Mouse (Mus musculus): ENCODE measurements around the gene Zfp148. TPM values are rescaled to one million over a fixed set of nuclear protein-coding genes. Genes with fewer than 3 reads are reported as not detected.
"Not testable (repeated sequence)": the region's sequence is repeated elsewhere in the genome, so short reads cannot be mapped to it uniquely, and the experiment has no call there.

The Zfp148 gene
- total RNA-seq (2012; rRNA removed): 14.6 and 19.5 TPM in 2 replicates

DNA sequence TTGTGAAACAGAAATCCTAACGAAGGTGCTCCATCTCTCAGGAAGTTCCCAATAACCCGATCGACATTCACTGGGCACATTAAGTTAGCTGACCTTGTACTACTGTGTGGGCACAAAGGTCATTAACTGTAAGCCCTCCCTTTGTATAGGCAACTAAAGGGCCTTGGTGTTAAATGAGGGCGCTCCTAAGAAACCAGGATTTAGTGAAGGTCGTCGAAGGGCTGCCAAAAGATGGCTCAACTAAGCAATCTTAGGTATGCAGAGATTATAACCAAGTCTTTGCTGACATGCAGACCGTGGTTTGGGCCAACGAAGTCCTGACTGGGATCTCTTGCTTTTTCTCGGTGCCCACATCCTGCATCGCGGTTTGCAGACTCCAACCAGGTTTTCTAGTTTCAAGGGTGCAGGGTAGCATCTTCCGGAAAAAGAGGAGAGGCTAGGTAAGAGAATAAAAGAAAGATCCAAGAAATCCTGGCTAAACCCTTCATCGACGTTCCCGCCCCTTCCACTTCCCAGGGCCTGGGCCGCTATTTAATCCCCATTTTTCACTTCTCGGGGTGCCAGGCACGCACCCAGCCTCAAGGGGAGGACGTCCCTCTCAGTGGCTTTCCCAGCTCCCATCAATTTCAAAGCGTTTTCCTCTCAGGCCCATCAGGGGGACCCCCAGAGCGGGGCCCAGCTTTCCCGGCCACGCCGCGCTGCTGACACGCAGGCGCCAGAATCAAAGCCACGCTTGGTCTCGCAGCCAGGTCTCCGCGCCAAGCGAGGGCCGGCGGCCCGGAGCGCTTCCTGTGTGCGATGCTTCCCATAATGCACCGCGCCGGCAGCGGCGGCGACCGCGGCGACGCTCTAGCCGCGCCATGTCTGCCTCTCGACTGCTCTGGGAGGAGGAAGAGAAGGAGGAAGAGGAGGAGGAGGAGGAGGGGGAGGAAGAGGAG is at the start of gene Zfp148:
Zfp148 (plus strand) TSS at position 893 of the 938 bp plus-strand sequence.
- Histone ChIP-seq H3K4me3 (ENCODE audit: insufficient read depth in 1 of 2, low read depth in 1 of 2, low read length in 2 of 2, poor library complexity in 1 of 2, severe bottlenecking in 1 of 2) (peak within 1 kb of the TSS; percentile 92 to 95), H3K27ac (ENCODE audit: insufficient read depth, low read depth, low read length, poor library complexity, severe bottlenecking) (peak within 1 kb of the TSS; percentile 86), H3K9ac (ENCODE audit: insufficient read depth, low read depth, low read length, poor library complexity, severe bottlenecking) (peak within 1 kb of the TSS; percentile 90)
- H3K4me1 ChIP-seq (ENCODE audit: control insufficient read depth in 2 of 2, insufficient read depth in 2 of 2, low read length in 2 of 2, poor library complexity in 1 of 2); H3K36me3 ChIP-seq (ENCODE audit: control insufficient read depth, insufficient read depth, low read length, poor library complexity, severe bottlenecking); in situ Hi-C loops (cut with MboI; ENCODE audit: low sequenced_read_pairs in 2 of 2, unreplicated experiment in 2 of 2); H3K9me3 ChIP-seq (ENCODE audit: control insufficient read depth, insufficient read depth, low read depth, low read length): not testable (repeated sequence)
- TF ChIP-seq HCFC1 (IDR thresholded peaks at IDR 0.05; ENCODE audit: borderline replicate concordance, insufficient read depth, low read length): peak; percentile 80; the same call in 1 of the 2 replicates
- DNase-seq (ENCODE audit: low read depth, low spot score): peak; percentile 76

- DNase-seq (ENCODE audit: low read depth, low spot score): no peak
- no peak overlapping the region for H3K9ac ChIP-seq (ENCODE audit: insufficient read depth, low read depth, low read length, poor library complexity, severe bottlenecking)
- no peak overlapping the region for H3K27ac ChIP-seq (ENCODE audit: insufficient read depth, low read depth, low read length, poor library complexity, severe bottlenecking)
- no peaks in the 10 kb centered on the region for H3K9me3 ChIP-seq (ENCODE audit: control insufficient read depth, insufficient read depth, low read depth, low read length)
- no peaks in the 10 kb centered on the region for H3K36me3 ChIP-seq (ENCODE audit: control insufficient read depth, insufficient read depth, low read length, poor library complexity, severe bottlenecking)
- peaks cover 0 to 12% of the 10 kb centered on the region in 2 experiments; a peak in 1 of 4 replicates for H3K4me1 ChIP-seq (ENCODE audit: control insufficient read depth in 2 of 2, insufficient read depth in 2 of 2, low read length in 2 of 2, poor library complexity in 1 of 2)
- TF ChIP-seq CHD2 (IDR thresholded peaks at IDR 0.05; ENCODE audit: low read depth, low read length): no peak
- no peak for TF ChIP-seq ZNF384 (IDR thresholded peaks at IDR 0.05; ENCODE audit: low read depth, low read length)
- TF ChIP-seq MAFK (IDR thresholded peaks at IDR 0.05; ENCODE audit: insufficient read depth, low read depth, low read length): no peak
- no peak for TF ChIP-seq ZC3H11A (IDR thresholded peaks at IDR 0.05; ENCODE audit: borderline replicate concordance, low read depth, low read length)
- no peak for TF ChIP-seq HCFC1 (IDR thresholded peaks at IDR 0.05; ENCODE audit: borderline replicate concordance, insufficient read depth, low read length)
- H3K4me3 ChIP-seq (ENCODE audit: insufficient read depth in 1 of 2, low read depth in 1 of 2, low read length in 2 of 2, poor library complexity in 1 of 2, severe bottlenecking in 1 of 2): no peak overlapping the region
- in situ Hi-C loops (cut with MboI; ENCODE audit: low sequenced_read_pairs in 2 of 2, unreplicated experiment in 2 of 2): no loop called here
These were observed 47.6 kb upstream of the Zfp148 start for GRCm38 (mm10) chr16:33333015-33333414.

DNA sequence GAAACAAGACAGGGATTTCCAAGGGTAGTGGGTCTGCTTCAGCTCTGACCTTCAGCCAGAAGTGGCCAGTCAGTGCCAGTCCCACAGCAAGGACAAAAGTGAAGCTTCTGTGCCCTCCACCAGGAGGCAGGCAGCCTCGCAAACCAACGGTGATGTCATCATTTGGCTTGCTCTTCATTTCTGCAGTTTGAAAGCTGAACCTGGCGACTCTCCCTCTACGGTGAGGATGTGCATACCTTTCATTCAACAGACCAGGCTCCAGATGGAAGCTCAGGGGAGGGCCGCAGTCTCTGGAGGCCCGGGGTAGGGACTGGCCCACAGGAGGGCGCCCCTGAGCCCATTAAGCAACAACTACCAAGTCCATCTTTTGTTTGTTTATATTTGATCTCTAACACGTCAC is 43.5 kb upstream of the Zfp148 start:
- no peaks in the 10 kb centered on the region for H3K36me3 ChIP-seq (ENCODE audit: control insufficient read depth, insufficient read depth, low read length, poor library complexity, severe bottlenecking)

GRCm38 (mm10) chr16:33337681-33338080 is 43.0 kb upstream of the Zfp148 start:
- H3K4me3 ChIP-seq (ENCODE audit: insufficient read depth in 1 of 2, low read depth in 1 of 2, low read length in 2 of 2, poor library complexity in 1 of 2, severe bottlenecking in 1 of 2): peak overlapping the region in 1 of 2 experiments; percentile 8; a peak in 1 of 4 replicates
- no peak for DNase-seq (ENCODE audit: low read depth, low spot score)
- H3K4me1 ChIP-seq (ENCODE audit: control insufficient read depth in 2 of 2, insufficient read depth in 2 of 2, low read length in 2 of 2, poor library complexity in 1 of 2): peaks cover 0 to 12% of the 10 kb centered on the region in 2 experiments; a peak in 1 of 4 replicates
- no peak for TF ChIP-seq HCFC1 (IDR thresholded peaks at IDR 0.05; ENCODE audit: borderline replicate concordance, insufficient read depth, low read length)
- no peak for TF ChIP-seq ZNF384 (IDR thresholded peaks at IDR 0.05; ENCODE audit: low read depth, low read length)
- no peaks in the 10 kb centered on the region for H3K36me3 ChIP-seq (ENCODE audit: control insufficient read depth, insufficient read depth, low read length, poor library complexity, severe bottlenecking)
- H3K9me3 ChIP-seq (ENCODE audit: control insufficient read depth, insufficient read depth, low read depth, low read length): no peaks in the 10 kb centered on the region
- H3K27ac ChIP-seq (ENCODE audit: insufficient read depth, low read depth, low read length, poor library complexity, severe bottlenecking): no peak overlapping the region
- peak overlapping the region; percentile 50; the same call in 1 of the 2 replicates for H3K9ac ChIP-seq (ENCODE audit: insufficient read depth, low read depth, low read length, poor library complexity, severe bottlenecking)
- in situ Hi-C loops (cut with MboI; ENCODE audit: low sequenced_read_pairs in 2 of 2, unreplicated experiment in 2 of 2): no loop called here

More for the DNA sequence above, 43.5 kb upstream of the Zfp148 start:
- in situ Hi-C loops (cut with MboI; ENCODE audit: low sequenced_read_pairs in 2 of 2, unreplicated experiment in 2 of 2): no loop called here
- TF ChIP-seq ZC3H11A (IDR thresholded peaks at IDR 0.05; ENCODE audit: borderline replicate concordance, low read depth, low read length) (peak; percentile 55; the same call in 1 of the 2 replicates), HCFC1 (IDR thresholded peaks at IDR 0.05; ENCODE audit: borderline replicate concordance, insufficient read depth, low read length) (no peak)
- Histone ChIP-seq H3K27ac (ENCODE audit: insufficient read depth, low read depth, low read length, poor library complexity, severe bottlenecking) (no peak overlapping the region), H3K9me3 (ENCODE audit: control insufficient read depth, insufficient read depth, low read depth, low read length) (no peaks in the 10 kb centered on the region), H3K4me3 (ENCODE audit: insufficient read depth in 1 of 2, low read depth in 1 of 2, low read length in 2 of 2, poor library complexity in 1 of 2, severe bottlenecking in 1 of 2) (no peak overlapping the region; a peak in 1 of 4 replicates), H3K4me1 (ENCODE audit: control insufficient read depth in 2 of 2, insufficient read depth in 2 of 2, low read length in 2 of 2, poor library complexity in 1 of 2) (peaks cover 0 to 12% of the 10 kb centered on the region in 2 experiments; a peak in 1 of 4 replicates), H3K9ac (ENCODE audit: insufficient read depth, low read depth, low read length, poor library complexity, severe bottlenecking) (no peak overlapping the region)
- peak; percentile 74 for DNase-seq (ENCODE audit: low read depth, low spot score)

All from ES-E14 (cell line).